Mouse (Mus musculus): ENCODE results near the gene Gm21830. TPM values are rescaled to one million over a fixed set of nuclear protein-coding genes. Genes with fewer than 3 reads are reported as not detected.
A peak's percentile ranks its signal among the peaks of the same experiment; 100 is the strongest.
"Not testable (repeated sequence)": the region's sequence is repeated elsewhere in the genome, so short reads cannot be mapped to it uniquely, and the experiment has no call there.

The Gm21830 gene
- not detected in 2 replicates for polyA plus RNA-seq (2012; ENCODE audit: insufficient read depth, insufficient read length, missing spikeins)

DNA sequence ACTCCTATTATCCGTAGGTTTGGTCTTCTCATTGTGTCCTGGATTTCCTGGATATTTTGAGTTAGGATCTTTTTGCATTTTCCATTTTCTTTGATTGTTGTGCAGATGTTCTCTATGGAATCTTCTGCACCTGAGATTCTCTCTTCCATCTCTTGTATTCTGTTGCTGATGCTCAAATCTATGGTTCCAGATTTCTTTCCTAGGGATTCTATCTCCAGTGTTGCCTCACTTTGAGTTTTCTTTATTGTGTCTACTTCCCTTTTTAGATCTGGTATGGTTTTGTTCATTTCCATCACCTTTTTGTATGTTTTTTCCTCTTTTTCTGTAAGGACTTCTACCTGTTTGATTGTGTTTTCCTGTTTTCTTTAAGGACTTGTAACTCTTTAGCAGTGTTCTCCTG, at the start of gene Gm21830:
TSS of gene Gm21830 (plus strand) at position 301 of the 400 bp plus-strand sequence.
- H3K4me1 ChIP-seq (ENCODE audit: control insufficient read depth, insufficient read depth, low read length); H3K27ac ChIP-seq (ENCODE audit: insufficient read depth, low read depth, low read length); H3K4me3 ChIP-seq (ENCODE audit: insufficient read depth, low read length): not testable (repeated sequence)

DNA sequence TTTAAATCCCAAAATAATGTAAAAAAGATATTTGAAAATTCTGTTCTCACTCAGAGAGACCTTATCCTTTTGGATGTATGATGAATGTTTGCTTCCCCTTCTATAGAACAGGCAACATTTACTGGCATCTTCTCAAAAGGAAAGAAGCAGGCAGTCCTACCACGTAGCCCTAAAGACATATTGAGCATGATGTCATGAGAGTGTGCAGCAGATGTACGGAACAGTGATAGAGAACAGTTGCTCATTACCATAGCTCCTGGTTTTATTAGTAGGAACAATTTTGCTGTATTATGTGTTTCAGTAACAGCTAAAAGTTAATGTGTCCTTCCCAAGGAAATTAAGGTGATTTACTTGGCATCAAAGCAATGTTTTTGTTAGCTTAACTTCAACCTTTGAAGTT, 49.0 kb upstream of the Gm21830 start:
- TF ChIP-seq CTCF (IDR thresholded peaks at IDR 0.05; ENCODE audit: low read depth, low read length): no peak
- TF ChIP-seq POLR2A (IDR thresholded peaks at IDR 0.05; ENCODE audit: borderline replicate concordance, low read depth, low read length): no peak
- no peaks in the 10 kb centered on the region for H3K4me1 ChIP-seq (ENCODE audit: control insufficient read depth, insufficient read depth, low read length)
- H3K4me3 ChIP-seq (ENCODE audit: insufficient read depth, low read length): no peak overlapping the region
- H3K27ac ChIP-seq (ENCODE audit: insufficient read depth, low read depth, low read length): no peak overlapping the region

DNA sequence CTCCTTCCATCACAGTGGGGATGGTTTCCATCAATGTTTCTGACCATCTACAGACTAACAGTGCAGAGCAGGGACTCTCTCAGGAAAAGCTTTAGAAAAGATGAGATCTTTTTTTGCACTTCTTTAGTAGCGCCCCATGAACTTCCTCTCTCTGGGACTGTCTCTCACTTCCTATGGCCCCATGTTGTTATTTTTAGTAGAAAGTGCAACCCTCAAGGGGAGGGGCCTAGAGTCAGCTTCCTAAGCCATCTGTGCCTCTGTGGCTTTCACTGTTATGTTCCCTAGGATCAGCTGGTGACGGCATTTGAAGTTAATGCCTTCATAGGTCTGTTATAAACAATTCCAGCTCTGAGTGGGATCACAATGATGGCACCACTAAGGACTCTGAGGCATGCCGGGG, 35.0 kb upstream of the Gm21830 start:
- H3K27ac ChIP-seq (ENCODE audit: insufficient read depth, low read depth, low read length): peak overlapping the region; percentile 40
- 0 out of 2 replicates have a peak, but pooled peaks cover 2% of the 10 kb centered on the region for H3K4me1 ChIP-seq (ENCODE audit: control insufficient read depth, insufficient read depth, low read length)
- H3K4me3 ChIP-seq (ENCODE audit: insufficient read depth, low read length): no peak overlapping the region
- TF ChIP-seq CTCF (IDR thresholded peaks at IDR 0.05; ENCODE audit: low read depth, low read length): no peak
- no peak for TF ChIP-seq POLR2A (IDR thresholded peaks at IDR 0.05; ENCODE audit: borderline replicate concordance, low read depth, low read length)

DNA sequence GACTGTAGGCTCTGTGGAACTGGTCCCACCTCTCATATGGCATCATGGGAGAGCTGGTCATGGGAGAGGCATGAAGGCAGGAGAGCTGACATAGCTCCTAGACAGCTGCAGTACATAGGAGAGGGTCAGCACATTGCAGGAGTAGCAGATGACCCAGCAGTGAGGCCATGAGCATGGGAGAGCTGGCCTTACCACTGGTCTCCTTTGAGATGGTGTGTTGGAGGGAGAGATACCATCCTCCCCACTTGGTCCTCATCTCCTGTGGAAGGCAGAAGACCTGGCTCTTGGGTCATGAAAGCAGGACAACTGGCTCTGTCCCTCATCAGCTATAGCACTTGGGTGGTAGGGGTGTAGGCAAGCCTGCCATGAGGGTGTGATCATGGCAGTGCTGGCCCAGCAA, 7.3 kb downstream of the Gm21830 start:
- Histone ChIP-seq H3K4me3 (ENCODE audit: insufficient read depth, low read length) (no peak overlapping the region), H3K4me1 (ENCODE audit: control insufficient read depth, insufficient read depth, low read length) (no peaks in the 10 kb centered on the region), H3K27ac (ENCODE audit: insufficient read depth, low read depth, low read length) (no peak overlapping the region)
- TF ChIP-seq POLR2A (IDR thresholded peaks at IDR 0.05; ENCODE audit: borderline replicate concordance, low read depth, low read length) (no peak), CTCF (IDR thresholded peaks at IDR 0.05; ENCODE audit: low read depth, low read length) (no peak)

GRCm38 (mm10) chr2:67422799-67423198, 9.3 kb downstream of the Gm21830 start:
- TF ChIP-seq POLR2A (IDR thresholded peaks at IDR 0.05; ENCODE audit: borderline replicate concordance, low read depth, low read length) (no peak), CTCF (IDR thresholded peaks at IDR 0.05; ENCODE audit: low read depth, low read length) (no peak)
- no peaks in the 10 kb centered on the region for H3K4me1 ChIP-seq (ENCODE audit: control insufficient read depth, insufficient read depth, low read length)
- no peak overlapping the region for H3K4me3 ChIP-seq (ENCODE audit: insufficient read depth, low read length)
- no peak overlapping the region for H3K27ac ChIP-seq (ENCODE audit: insufficient read depth, low read depth, low read length)

DNA sequence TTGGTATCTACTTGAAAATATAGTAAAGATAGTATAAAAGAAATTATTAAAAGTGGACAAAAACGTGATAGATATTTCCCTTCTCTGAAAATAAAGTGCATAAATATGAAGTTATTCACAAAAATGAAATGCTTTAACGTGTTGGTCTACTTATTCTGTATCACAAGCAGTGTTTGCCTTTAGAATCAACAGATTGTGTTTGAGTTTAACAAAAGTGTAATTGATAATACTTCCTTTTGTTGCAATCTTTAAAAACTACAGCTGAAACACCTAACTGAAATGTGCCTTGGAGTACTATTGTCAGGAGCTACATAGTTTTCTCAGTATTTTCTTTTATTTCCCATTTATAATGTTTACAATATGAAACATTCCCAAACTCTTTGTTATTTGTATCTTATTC, 19.6 kb downstream of the Gm21830 start, which contains the start of gene Gm26727:
TSS of gene Gm26727 (minus strand) at position 101 of the 400 bp plus-strand sequence.
- Histone ChIP-seq H3K27ac (ENCODE audit: insufficient read depth, low read depth, low read length) (no peak within 1 kb of the TSS), H3K4me1 (ENCODE audit: control insufficient read depth, insufficient read depth, low read length) (no peaks in the 10 kb centered on the region), H3K4me3 (ENCODE audit: insufficient read depth, low read length) (no peak within 1 kb of the TSS)
- TF ChIP-seq POLR2A (IDR thresholded peaks at IDR 0.05; ENCODE audit: borderline replicate concordance, low read depth, low read length) (no peak), CTCF (IDR thresholded peaks at IDR 0.05; ENCODE audit: low read depth, low read length) (no peak)

- H3K4me1 ChIP-seq (ENCODE audit: control insufficient read depth, insufficient read depth, low read length): no peaks in the 10 kb centered on the region
- no peak overlapping the region for H3K4me3 ChIP-seq (ENCODE audit: insufficient read depth, low read length)
- no peak overlapping the region for H3K27ac ChIP-seq (ENCODE audit: insufficient read depth, low read depth, low read length)
- TF ChIP-seq CTCF (IDR thresholded peaks at IDR 0.05; ENCODE audit: low read depth, low read length): no peak
These were observed 24.8 kb downstream of the Gm21830 start for GRCm38 (mm10) chr2:67438309-67438708.

DNA sequence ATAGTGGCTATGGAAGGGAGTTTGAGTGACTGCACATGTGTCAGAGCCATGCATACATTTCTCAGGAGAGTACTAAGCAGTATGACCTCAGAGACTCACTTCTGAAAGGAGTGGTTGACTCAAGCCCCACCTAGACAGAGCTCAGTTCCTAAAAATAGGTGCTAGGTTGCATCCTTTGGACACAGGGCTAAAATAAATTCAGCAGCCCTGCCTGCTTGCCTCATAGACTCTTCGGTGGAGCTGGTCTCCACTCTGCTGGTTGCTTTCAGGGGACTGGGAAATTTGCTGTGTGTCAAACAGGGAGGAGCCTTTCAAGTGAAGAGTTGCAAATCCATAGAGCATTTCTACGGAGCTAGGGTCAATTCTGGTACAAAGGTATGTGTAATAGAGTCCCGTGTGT, 32.3 kb downstream of the Gm21830 start, which contains the start of gene Xirp2:
TSS of gene Xirp2 (plus strand) at position 223 of the 400 bp plus-strand sequence.
- Histone ChIP-seq H3K4me3 (ENCODE audit: insufficient read depth, low read length) (no peak within 1 kb of the TSS), H3K27ac (ENCODE audit: insufficient read depth, low read depth, low read length) (no peak within 1 kb of the TSS), H3K4me1 (ENCODE audit: control insufficient read depth, insufficient read depth, low read length) (no peaks in the 10 kb centered on the region)
- no peak for TF ChIP-seq CTCF (IDR thresholded peaks at IDR 0.05; ENCODE audit: low read depth, low read length)
- TF ChIP-seq POLR2A (IDR thresholded peaks at IDR 0.05; ENCODE audit: borderline replicate concordance, low read depth, low read length): no peak

DNA sequence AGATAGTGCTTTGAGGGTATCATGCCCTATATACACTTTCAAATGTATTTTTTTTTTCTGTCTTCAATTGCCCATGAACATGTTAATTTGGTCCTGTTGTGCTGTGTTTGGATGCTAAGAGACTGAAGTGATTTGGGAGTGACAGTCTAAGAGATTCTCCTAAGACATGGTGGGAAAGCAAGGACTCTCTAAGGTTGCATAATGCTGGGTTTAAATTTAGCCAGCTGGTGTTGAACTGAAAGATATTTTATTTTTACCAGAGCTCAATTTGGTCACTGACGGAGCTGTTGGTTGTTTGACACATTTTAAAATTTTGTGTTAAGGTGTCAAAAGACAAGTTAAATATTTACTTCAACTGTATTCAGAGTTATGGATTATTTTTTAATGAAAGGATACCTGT, 33.2 kb downstream of the Gm21830 start:
- no peaks in the 10 kb centered on the region for H3K4me1 ChIP-seq (ENCODE audit: control insufficient read depth, insufficient read depth, low read length)
- no peak overlapping the region for H3K4me3 ChIP-seq (ENCODE audit: insufficient read depth, low read length)
- TF ChIP-seq POLR2A (IDR thresholded peaks at IDR 0.05; ENCODE audit: borderline replicate concordance, low read depth, low read length): no peak
- no peak for TF ChIP-seq CTCF (IDR thresholded peaks at IDR 0.05; ENCODE audit: low read depth, low read length)

GRCm38 (mm10) chr2:67447206-67447605, 33.7 kb downstream of the Gm21830 start:
- no peak for TF ChIP-seq POLR2A (IDR thresholded peaks at IDR 0.05; ENCODE audit: borderline replicate concordance, low read depth, low read length)
- TF ChIP-seq CTCF (IDR thresholded peaks at IDR 0.05; ENCODE audit: low read depth, low read length): no peak
- Histone ChIP-seq H3K4me1 (ENCODE audit: control insufficient read depth, insufficient read depth, low read length) (no peaks in the 10 kb centered on the region), H3K27ac (ENCODE audit: insufficient read depth, low read depth, low read length) (no peak overlapping the region), H3K4me3 (ENCODE audit: insufficient read depth, low read length) (no peak overlapping the region)

More for the DNA sequence above, 33.2 kb downstream of the Gm21830 start:
- H3K27ac ChIP-seq (ENCODE audit: insufficient read depth, low read depth, low read length): no peak overlapping the region

DNA sequence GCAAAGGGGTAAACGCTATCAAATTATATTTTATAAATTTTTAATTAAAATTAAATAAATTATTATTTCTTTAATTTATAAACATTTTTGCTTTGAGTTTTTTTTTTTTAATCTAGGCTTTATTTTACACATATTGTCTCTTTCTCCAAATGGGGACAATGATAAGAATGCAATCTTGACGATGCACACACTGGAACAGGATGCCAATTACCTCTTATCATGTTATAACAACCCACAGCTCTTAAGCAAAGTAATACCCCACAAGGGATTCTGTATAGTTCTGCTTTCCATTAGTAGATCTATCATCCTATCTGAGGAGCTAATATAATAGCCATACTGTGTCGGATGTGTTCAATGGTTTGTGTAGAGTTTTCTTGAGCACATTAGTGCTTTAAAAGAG, 47.3 kb downstream of the Gm21830 start:
- H3K4me3 ChIP-seq (ENCODE audit: insufficient read depth, low read length): no peak overlapping the region
- H3K27ac ChIP-seq (ENCODE audit: insufficient read depth, low read depth, low read length): no peak overlapping the region
- no peaks in the 10 kb centered on the region for H3K4me1 ChIP-seq (ENCODE audit: control insufficient read depth, insufficient read depth, low read length)
- no peak for TF ChIP-seq CTCF (IDR thresholded peaks at IDR 0.05; ENCODE audit: low read depth, low read length)
- TF ChIP-seq POLR2A (IDR thresholded peaks at IDR 0.05; ENCODE audit: borderline replicate concordance, low read depth, low read length): no peak
